Mouse (Mus musculus): Measurements from ENCODE around the gene Hsd17b3. TPM values are rescaled to one million over a fixed set of nuclear protein-coding genes. Genes with fewer than 3 reads are reported as not detected.

Gene Hsd17b3
- polyA plus RNA-seq (2014; fragmentation: Illumina TruSeq; extraction: RNeasy Lipid Tissue Mini Kit (QIAGEN cat#74804); ENCODE audit: insufficient read depth, low read depth, low replicate concordance) = not detected

GRCm38 (mm10) chr13:64089130-64089529 lies at the start of gene Hsd17b3:
Hsd17b3 (minus strand) TSS chr13:64089230.

GRCm38 (mm10) chr13:64128858-64129615 lies 40.0 kb upstream of the Hsd17b3 start, which contains the start of gene Slc35d2:
Slc35d2 (minus strand) TSS chr13:64129368.

Other genes with a start within 250 kb of the Hsd17b3 start
- gene Slc35d2, start 40.1 kb upstream of the Hsd17b3 start, polyA plus RNA-seq (2014; fragmentation: Illumina TruSeq; extraction: RNeasy Lipid Tissue Mini Kit (QIAGEN cat#74804); ENCODE audit: insufficient read depth, low read depth, low replicate concordance) = 4.5 TPM
- 13.8 TPM for gene Zfp367, start 64.0 kb upstream of the Hsd17b3 start, polyA plus RNA-seq (2014; fragmentation: Illumina TruSeq; extraction: RNeasy Lipid Tissue Mini Kit (QIAGEN cat#74804); ENCODE audit: insufficient read depth, low read depth, low replicate concordance)
- 24.6 TPM for gene Habp4, start 72.6 kb upstream of the Hsd17b3 start, polyA plus RNA-seq (2014; fragmentation: Illumina TruSeq; extraction: RNeasy Lipid Tissue Mini Kit (QIAGEN cat#74804); ENCODE audit: insufficient read depth, low read depth, low replicate concordance)
- gene Cdc14b, start 186.1 kb upstream of the Hsd17b3 start, polyA plus RNA-seq (2014; fragmentation: Illumina TruSeq; extraction: RNeasy Lipid Tissue Mini Kit (QIAGEN cat#74804); ENCODE audit: insufficient read depth, low read depth, low replicate concordance) = 2.9 TPM
- 49.4 TPM for gene Aaed1, start 223.5 kb upstream of the Hsd17b3 start, polyA plus RNA-seq (2014; fragmentation: Illumina TruSeq; extraction: RNeasy Lipid Tissue Mini Kit (QIAGEN cat#74804); ENCODE audit: insufficient read depth, low read depth, low replicate concordance)